In genomic region chr11:82612026-82612425, GRCm38 (mm10) we compare ENCODE assay signal across 8 mouse cellular contexts.
DNase-seq lines count a peak whose midpoint lies in the region; ATAC-seq lines count a peak whose summit lies in the region.

No protein-coding gene starts in this region.

- peak; percentile 66 for DNase-seq in heart, postnatal 4 days
- DNase-seq in heart, embryonic 10.5 days (ENCODE audit: low spot score), result no peak
- DNase-seq in urinary bladder, postnatal 14 days (ENCODE audit: low spot score), result peak; percentile 39
- no peak for DNase-seq in urinary bladder, postnatal 10 days (ENCODE audit: low spot score)
- peak; percentile 36 for DNase-seq in cerebellum, adult 8-10 months
- peak; percentile 18 to 23 for DNase-seq in left cerebral cortex, postnatal 25 days (ENCODE audit: low spot score in 2 of 2)
- no peak for DNase-seq in thymus, postnatal 14 days

- no peaks in the 10 kb centered on the region for H3K4me1 ChIP-seq in heart, embryonic 10.5 days
- peaks cover 8% of the 10 kb centered on the region; the same call in 1 of the 2 replicates for H3K4me1 ChIP-seq in hindbrain, embryonic 12.5 days

- no peaks in the 10 kb centered on the region for H3K9me3 ChIP-seq in heart, embryonic 10.5 days
- H3K9me3 ChIP-seq in hindbrain, embryonic 12.5 days (replicated peaks), result no peaks in the 10 kb centered on the region

- peaks cover 7% of the 10 kb centered on the region; the same call in 1 of the 2 replicates for H3K27me3 ChIP-seq in heart, embryonic 10.5 days (ENCODE audit: insufficient read depth, poor library complexity, severe bottlenecking)
- no peaks in the 10 kb centered on the region; the same call in 1 of the 2 replicates for H3K27me3 ChIP-seq in hindbrain, embryonic 12.5 days

- no peak overlapping the region for H3K4me3 ChIP-seq in heart, embryonic 10.5 days
- no peak overlapping the region for H3K4me3 ChIP-seq in hindbrain, embryonic 12.5 days

- no peak overlapping the region for H3K27ac ChIP-seq in heart, embryonic 10.5 days
- H3K27ac ChIP-seq in hindbrain, embryonic 12.5 days, result no peak overlapping the region

- no peak overlapping the region for H3K4me2 ChIP-seq in hindbrain, embryonic 12.5 days (replicated peaks)

- no peak for ATAC-seq in hindbrain, embryonic 12.5 days (ENCODE audit: low FRiP score)

- no peak overlapping the region for H3K9ac ChIP-seq in hindbrain, embryonic 12.5 days

- intact Hi-C loops in left cerebral cortex, postnatal 25 days (cut with DNase I), result loop anchor here (2.0 to 5.0 kb wide), 5 partner anchors 71 to 375 kb away; partner anchors contain the start of genes Cct6b, Rad51d, Tmem132e and Zfp830

- no peaks in the 10 kb centered on the region for H3K36me3 ChIP-seq in heart, embryonic 10.5 days
- H3K36me3 ChIP-seq in hindbrain, embryonic 12.5 days, result no peaks in the 10 kb centered on the region

Comparison
In these comparisons a context has a peak if more than half of its experiments do, and no peak if none do; other contexts are left out.
1. DNase-seq: peak in heart, postnatal 4 days (single experiment), urinary bladder, postnatal 14 days (single experiment), cerebellum, adult 8-10 months (single experiment) and left cerebral cortex, postnatal 25 days (2 of 2); none in heart, embryonic 10.5 days (single experiment), urinary bladder, postnatal 10 days (single experiment) and thymus, postnatal 14 days (single experiment).